Mouse (Mus musculus): ENCODE results near the gene Poln.

DNA sequence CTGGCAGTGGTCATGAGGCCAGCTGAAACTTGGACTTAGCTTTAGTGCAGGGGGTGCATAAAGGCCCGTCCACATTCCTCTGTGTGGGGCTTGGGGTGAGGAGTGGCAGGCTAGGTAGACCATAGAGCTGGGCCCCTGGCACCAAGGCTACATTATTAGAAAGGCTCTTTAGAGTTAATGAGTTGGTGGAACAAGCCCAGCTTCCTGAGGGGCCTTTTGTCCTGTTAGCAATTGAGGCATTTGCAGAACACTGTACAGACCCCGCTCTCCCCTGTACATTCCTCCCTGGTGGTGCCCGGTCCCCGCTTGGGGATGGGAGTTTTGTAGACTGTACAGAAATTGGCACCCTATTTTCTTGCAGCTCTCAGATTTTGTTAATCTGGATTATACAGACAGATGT, 166.6 kb downstream of the Poln start:
- TF ChIP-seq CTCF (IDR thresholded peaks at IDR 0.05; ENCODE audit: borderline replicate concordance, extremely low read depth, insufficient read depth, insufficient read length) (no peak), POLR2A (IDR thresholded peaks at IDR 0.05; ENCODE audit: borderline replicate concordance, extremely low read depth, insufficient read depth, insufficient read length, poor library complexity, severe bottlenecking) (no peak)
